Mouse (Mus musculus) c-Kit-negative CD71-positive TER-119-positive erythroid progenitor cells, embryonic 14.5 days (primary cell): Measurements from ENCODE around the gene Pcolce2.

Source experiments
- DNase-seq: peaks from one replicate; pipeline ENCODE4 v3.0.0-alpha.2; 2013; ENCODE audit warnings: low read depth, low spot score

Gene Pcolce2

DNA sequence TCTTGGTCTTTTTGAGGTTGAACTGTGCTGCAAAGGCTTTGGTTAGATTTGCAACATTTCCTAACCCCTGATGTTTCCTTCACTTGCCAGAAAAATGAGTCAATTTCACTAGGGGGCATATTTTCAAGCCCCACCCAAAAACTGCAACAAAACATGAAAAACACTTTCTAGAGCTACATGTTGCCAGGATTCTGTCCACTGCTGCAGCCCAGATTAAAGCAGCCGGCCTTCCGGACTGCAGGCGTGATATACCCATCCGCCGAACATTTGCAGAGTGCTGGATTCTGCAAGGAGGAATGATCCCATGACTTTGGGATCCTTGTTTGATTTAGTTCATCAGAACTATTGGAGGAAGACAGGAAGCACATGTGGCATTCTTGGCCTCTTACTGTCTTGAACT lies 17.0 kb downstream of the Pcolce2 start:
- DNase-seq: no peak

- DNase-seq: no peak
Measured at GRCm38 (mm10) chr9:95657941-95658340, 20.5 kb downstream of the Pcolce2 start.

DNA sequence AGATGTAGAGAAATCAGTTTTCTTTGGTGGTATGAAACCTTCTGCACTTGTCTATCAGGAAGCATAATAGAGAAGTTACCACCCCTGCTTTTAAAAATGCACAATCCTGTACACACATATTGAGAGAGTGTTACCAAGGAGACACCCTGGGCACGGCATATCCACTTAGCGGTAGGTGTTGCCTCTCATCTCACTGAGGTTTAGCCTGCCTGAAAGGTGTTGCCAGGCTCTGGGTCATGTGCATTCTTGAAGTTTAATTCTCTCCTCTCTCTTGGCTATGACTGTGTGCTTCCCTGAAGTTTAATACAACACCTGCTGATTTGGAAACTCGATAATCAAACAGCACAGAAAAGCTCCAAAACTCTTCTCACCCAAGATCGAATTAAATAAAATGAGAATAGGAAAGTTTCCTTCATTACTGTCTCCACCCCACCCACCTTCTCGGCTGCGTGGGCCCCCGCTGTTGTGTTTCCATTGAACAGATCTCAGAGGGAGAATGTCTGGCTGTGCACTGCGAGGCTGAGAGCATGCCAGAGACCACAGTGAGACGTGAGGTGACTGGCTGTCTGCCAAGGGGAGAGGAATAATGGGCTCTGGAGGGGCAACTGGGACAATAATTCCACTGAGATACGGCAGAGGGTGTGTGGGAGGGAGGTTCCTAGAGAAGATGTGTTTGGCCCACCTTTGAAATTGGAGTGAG lies 27.0 kb downstream of the Pcolce2 start:
- no peak for DNase-seq

- DNase-seq: no peak
Measured at GRCm38 (mm10) chr9:95665835-95666234, 28.4 kb downstream of the Pcolce2 start.

DNA sequence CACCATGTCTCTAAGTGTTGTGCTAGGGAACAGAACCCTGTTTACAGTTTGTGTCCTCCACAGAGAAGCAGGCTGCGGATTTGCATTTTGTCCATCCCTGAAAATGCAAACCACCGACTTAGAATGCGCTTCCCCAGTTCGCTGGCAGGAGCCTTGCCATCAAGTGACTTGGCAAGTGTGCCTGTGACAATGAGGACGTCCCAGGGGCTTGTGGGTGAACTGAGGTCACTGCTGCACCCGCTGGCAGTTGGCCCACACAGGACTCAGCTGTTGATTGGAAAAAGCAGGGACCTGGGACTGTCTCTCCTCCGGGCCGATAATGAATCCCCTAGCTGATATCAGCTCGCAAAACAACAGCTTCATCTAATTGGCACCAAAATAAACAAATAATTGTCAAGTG lies 30.4 kb downstream of the Pcolce2 start:
- DNase-seq: no peak

GRCm38 (mm10) chr9:95668306-95668705 lies 30.9 kb downstream of the Pcolce2 start:
- DNase-seq: no peak

- no peak for DNase-seq
Measured at GRCm38 (mm10) chr9:95672331-95672730, 34.9 kb downstream of the Pcolce2 start.

- DNase-seq: no peak
Measured at GRCm38 (mm10) chr9:95672760-95673159, 35.4 kb downstream of the Pcolce2 start.

GRCm38 (mm10) chr9:95675064-95675699 lies 37.8 kb downstream of the Pcolce2 start:
- DNase-seq: no peak

DNA sequence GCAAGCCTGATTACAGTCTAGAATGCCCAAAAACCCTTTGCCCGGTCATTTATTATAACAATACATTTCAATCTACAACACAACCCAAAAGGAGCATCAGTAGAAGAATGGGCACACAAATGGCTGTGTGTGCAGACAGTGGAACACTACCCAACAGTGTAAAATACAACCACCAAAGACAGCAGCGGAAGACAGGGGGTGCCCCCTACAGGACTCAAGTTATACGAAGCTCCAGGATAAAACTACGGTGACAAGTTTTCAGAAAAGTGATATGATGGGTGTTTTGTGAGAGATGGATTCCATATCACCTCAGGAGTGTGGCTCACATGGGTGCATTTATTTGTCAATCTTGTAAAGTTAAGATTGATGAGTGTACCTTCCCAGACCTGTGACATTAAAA lies 38.6 kb downstream of the Pcolce2 start:
- no peak for DNase-seq

- DNase-seq: no peak
Measured at GRCm38 (mm10) chr9:95679966-95680365, 42.6 kb downstream of the Pcolce2 start.

GRCm38 (mm10) chr9:95680691-95681090 lies 43.3 kb downstream of the Pcolce2 start:
- no peak for DNase-seq

GRCm38 (mm10) chr9:95685660-95686440 lies 48.4 kb downstream of the Pcolce2 start:
- DNase-seq: no peak

- DNase-seq: no peak
Measured at GRCm38 (mm10) chr9:95688064-95688463, 50.7 kb downstream of the Pcolce2 start.

- no peak for DNase-seq
Measured at GRCm38 (mm10) chr9:95692823-95693222, 55.4 kb downstream of the Pcolce2 start.

DNA sequence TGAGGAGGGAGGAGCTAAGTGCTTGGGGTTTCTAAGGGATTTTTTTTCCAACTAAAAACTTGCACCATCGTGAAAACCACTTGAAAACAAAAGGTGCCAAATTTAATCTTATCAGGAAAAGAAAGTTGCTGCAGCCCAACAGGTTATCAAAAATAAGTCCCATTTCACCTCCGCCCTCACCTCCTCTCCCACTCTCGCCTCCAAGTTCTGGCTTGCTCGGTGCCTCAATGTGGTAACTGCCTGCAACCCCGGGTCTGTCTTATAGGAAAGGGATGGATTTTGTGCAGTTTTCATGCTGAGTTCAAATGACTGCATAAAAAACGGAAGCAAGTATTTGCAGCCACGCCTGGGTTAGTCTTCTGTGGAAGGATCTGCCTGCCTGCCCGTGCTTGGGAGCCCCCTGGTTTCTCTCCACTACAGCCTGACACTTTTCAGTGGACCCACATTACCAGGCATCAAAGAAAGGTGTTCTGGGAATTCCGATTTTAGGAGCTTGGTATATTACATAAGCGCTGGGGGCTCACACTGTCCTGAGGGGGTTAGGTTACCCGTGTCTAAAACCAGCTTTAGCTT lies 56.2 kb downstream of the Pcolce2 start:
- no peak for DNase-seq

GRCm38 (mm10) chr9:95694526-95694925 lies 57.1 kb downstream of the Pcolce2 start:
- no peak for DNase-seq

DNA sequence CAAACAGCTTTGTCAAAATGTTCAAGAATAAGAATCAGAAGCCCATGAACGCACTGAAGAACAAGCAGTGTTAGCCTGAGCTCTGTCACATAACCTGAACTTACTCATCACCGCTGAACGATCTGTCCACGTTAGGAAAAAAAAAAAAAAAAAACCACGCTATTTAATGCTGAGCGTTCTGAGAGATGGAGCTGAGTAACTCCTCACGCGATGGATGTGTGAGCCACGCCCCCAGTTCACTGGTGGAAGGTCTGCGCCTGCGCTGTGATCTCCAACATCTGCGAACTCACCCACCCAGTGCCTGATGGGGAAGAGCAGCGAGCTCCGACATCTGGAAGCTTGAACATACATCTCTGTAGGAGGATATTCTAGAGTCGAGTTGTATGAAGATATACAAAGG lies 57.6 kb downstream of the Pcolce2 start:
- DNase-seq: no peak

DNA sequence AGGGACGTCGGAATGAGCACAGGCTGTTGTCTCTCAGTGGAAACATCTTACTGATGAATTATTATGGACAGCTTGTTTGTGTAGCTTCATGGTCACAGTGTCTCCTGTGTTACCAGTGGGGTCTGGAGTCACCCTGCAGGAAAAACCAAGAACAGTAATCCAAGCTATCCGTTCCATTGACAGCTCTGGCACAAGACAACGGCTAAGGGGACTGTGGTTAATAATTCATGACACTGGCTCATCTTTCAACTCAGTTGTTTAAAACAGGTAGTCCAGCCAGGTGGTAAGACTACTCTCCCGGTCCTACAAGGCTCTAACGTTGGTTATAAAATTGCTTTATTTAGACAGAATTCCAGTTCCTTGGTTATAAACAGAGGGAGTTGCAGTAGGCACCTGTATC lies 59.2 kb downstream of the Pcolce2 start:
- DNase-seq: no peak

GRCm38 (mm10) chr9:95697808-95698207 lies 60.4 kb downstream of the Pcolce2 start:
- peak; percentile 12 for DNase-seq

- DNase-seq: no peak
Measured at GRCm38 (mm10) chr9:95699273-95699672, 61.9 kb downstream of the Pcolce2 start.

DNA sequence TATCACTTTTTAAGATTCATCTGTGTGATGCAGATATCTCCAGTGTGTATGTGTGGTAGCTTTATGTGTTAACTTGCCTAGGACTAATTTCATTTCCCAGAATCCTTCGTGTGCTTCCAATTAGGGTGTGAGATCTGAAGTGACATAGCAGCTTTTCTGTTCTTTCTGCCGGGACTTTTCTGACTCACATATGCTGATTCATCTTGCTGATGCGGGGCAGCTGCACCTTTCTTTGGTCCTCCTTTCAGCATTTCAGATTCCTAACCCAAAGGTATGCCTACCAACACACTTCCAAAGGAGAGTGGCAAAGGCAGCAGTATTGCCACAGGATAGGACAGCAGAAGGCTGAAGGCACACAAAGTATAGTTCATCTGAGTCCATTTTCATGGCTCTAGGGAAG lies 66.7 kb downstream of the Pcolce2 start:
- DNase-seq: no peak
